Mouse (Mus musculus) kidney, adult 2 months (tissue): Measurements from ENCODE around the gene Mrpl22.

Experiments used
- CTCF ChIP-seq: fragments of 200-500 bp; conservative IDR thresholded peaks from 2 replicates; pipeline ENCODE4 v1.5.1; 2011; ENCODE audit warnings: low read depth, mild to moderate bottlenecking, control low read depth, low read length, moderate library complexity, mixed read lengths; ENCODE audit not compliant: insufficient read depth, insufficient read length
- POLR2A ChIP-seq: fragments of 200-500 bp; IDR thresholded peaks from one replicate; pipeline ENCODE4 v1.6.1; 2011; ENCODE audit warnings: low read depth, low read length, control low read depth

DNA sequence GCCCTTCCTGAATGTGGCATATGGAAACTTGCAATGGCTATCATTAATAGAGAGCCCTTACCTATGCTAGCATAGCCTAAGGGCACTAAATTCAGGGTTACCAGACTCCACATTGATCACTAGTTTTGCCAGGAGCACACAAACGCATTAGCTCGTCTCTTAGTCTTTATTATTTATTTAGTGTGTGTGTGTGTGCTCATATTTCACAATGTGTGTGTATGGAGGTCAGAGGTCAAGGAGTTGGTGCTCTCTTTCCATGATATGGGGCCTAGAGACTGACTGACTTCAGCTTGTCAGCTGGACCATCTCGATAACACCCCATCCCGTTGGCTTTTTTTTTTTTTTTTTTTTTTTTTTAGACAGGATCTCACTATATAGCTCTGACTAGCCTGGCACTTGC, 1.8 kb upstream of the Mrpl22 start:
- no peak for TF ChIP-seq CTCF
- TF ChIP-seq POLR2A, result no peak
